Mouse (Mus musculus): ENCODE results near the gene Foxn3. TPM values are rescaled to one million over a fixed set of nuclear protein-coding genes. Genes with fewer than 3 reads are reported as not detected.

Gene Foxn3
- polyA plus RNA-seq, 1 experiment: 61.5 TPM

- TF ChIP-seq POLR2A (IDR thresholded peaks at IDR 0.05; ENCODE audit: borderline replicate concordance, insufficient read depth, low read length): no peak
- no peak for TF ChIP-seq CTCF (IDR thresholded peaks at IDR 0.05; ENCODE audit: borderline replicate concordance, insufficient read depth, low read depth, low read length)
- no peak overlapping the region for H3K4me3 ChIP-seq (replicated peaks; ENCODE audit: insufficient read depth, low read depth, low read length)
- H3K4me1 ChIP-seq (ENCODE audit: control insufficient read depth, insufficient read depth, low read length): peaks cover 40% of the 10 kb centered on the region
- no peak for DNase-seq
- peak overlapping the region; percentile 11; the same call in 1 of the 2 replicates for H3K27ac ChIP-seq (ENCODE audit: insufficient read depth, low read length)
- 42% methylated on average over 7 of the region's 7 CpGs for WGBS
- no peaks in the 10 kb centered on the region for H3K27me3 ChIP-seq (ENCODE audit: control insufficient read depth, insufficient read depth, low read length)
Observed at GRCm38 (mm10) chr12:99352136-99352535, 211.2 kb downstream of the Foxn3 start.

- Histone ChIP-seq H3K27ac (ENCODE audit: insufficient read depth, low read length) (no peak overlapping the region), H3K27me3 (ENCODE audit: control insufficient read depth, insufficient read depth, low read length) (no peaks in the 10 kb centered on the region), H3K4me3 (replicated peaks; ENCODE audit: insufficient read depth, low read depth, low read length) (no peak overlapping the region), H3K4me1 (ENCODE audit: control insufficient read depth, insufficient read depth, low read length) (peaks cover 38% of the 10 kb centered on the region)
- peak in 1 of 2 experiments; percentile 51 for DNase-seq
- TF ChIP-seq CTCF (IDR thresholded peaks at IDR 0.05; ENCODE audit: borderline replicate concordance, insufficient read depth, low read depth, low read length) (no peak), POLR2A (IDR thresholded peaks at IDR 0.05; ENCODE audit: borderline replicate concordance, insufficient read depth, low read length) (no peak)
- 9% methylated on average over 9 of the region's 9 CpGs for WGBS
Observed at GRCm38 (mm10) chr12:99351731-99352130, 211.7 kb downstream of the Foxn3 start.

GRCm38 (mm10) chr12:99349650-99349997, 213.8 kb downstream of the Foxn3 start:
- no peak overlapping the region for H3K4me3 ChIP-seq (replicated peaks; ENCODE audit: insufficient read depth, low read depth, low read length)
- DNase-seq: no peak
- TF ChIP-seq CTCF (IDR thresholded peaks at IDR 0.05; ENCODE audit: borderline replicate concordance, insufficient read depth, low read depth, low read length) (no peak), POLR2A (IDR thresholded peaks at IDR 0.05; ENCODE audit: borderline replicate concordance, insufficient read depth, low read length) (no peak)
- peaks cover 41% of the 10 kb centered on the region for H3K4me1 ChIP-seq (ENCODE audit: control insufficient read depth, insufficient read depth, low read length)
- H3K27ac ChIP-seq (ENCODE audit: insufficient read depth, low read length): no peak overlapping the region
- no peaks in the 10 kb centered on the region for H3K27me3 ChIP-seq (ENCODE audit: control insufficient read depth, insufficient read depth, low read length)
- 83% methylated on average over 9 of the region's 9 CpGs for WGBS

- TF ChIP-seq CTCF (IDR thresholded peaks at IDR 0.05; ENCODE audit: borderline replicate concordance, insufficient read depth, low read depth, low read length): no peak
- TF ChIP-seq POLR2A (IDR thresholded peaks at IDR 0.05; ENCODE audit: borderline replicate concordance, insufficient read depth, low read length): no peak
- WGBS: 48% methylated on average over 10 of the region's 10 CpGs
- Histone ChIP-seq H3K4me1 (ENCODE audit: control insufficient read depth, insufficient read depth, low read length) (peaks cover 41% of the 10 kb centered on the region), H3K27me3 (ENCODE audit: control insufficient read depth, insufficient read depth, low read length) (no peaks in the 10 kb centered on the region), H3K27ac (ENCODE audit: insufficient read depth, low read length) (no peak overlapping the region), H3K4me3 (replicated peaks; ENCODE audit: insufficient read depth, low read depth, low read length) (no peak overlapping the region)
- DNase-seq: no peak
Observed at GRCm38 (mm10) chr12:99348940-99349649, 214.3 kb downstream of the Foxn3 start.

- no peaks in the 10 kb centered on the region for H3K27me3 ChIP-seq (ENCODE audit: control insufficient read depth, insufficient read depth, low read length)
- no peak overlapping the region for H3K4me3 ChIP-seq (replicated peaks; ENCODE audit: insufficient read depth, low read depth, low read length)
- H3K4me1 ChIP-seq (ENCODE audit: control insufficient read depth, insufficient read depth, low read length): peaks cover 35% of the 10 kb centered on the region
- no peak for DNase-seq
- TF ChIP-seq POLR2A (IDR thresholded peaks at IDR 0.05; ENCODE audit: borderline replicate concordance, insufficient read depth, low read length) (no peak), CTCF (IDR thresholded peaks at IDR 0.05; ENCODE audit: borderline replicate concordance, insufficient read depth, low read depth, low read length) (no peak)
- H3K27ac ChIP-seq (ENCODE audit: insufficient read depth, low read length): no peak overlapping the region
- 68% methylated on average over 3 of the region's 3 CpGs for WGBS
Observed at GRCm38 (mm10) chr12:99347512-99347911, 215.9 kb downstream of the Foxn3 start.

GRCm38 (mm10) chr12:99346982-99347381, 216.4 kb downstream of the Foxn3 start:
- Histone ChIP-seq H3K27me3 (ENCODE audit: control insufficient read depth, insufficient read depth, low read length) (no peaks in the 10 kb centered on the region), H3K4me3 (replicated peaks; ENCODE audit: insufficient read depth, low read depth, low read length) (no peak overlapping the region), H3K4me1 (ENCODE audit: control insufficient read depth, insufficient read depth, low read length) (peaks cover 35% of the 10 kb centered on the region), H3K27ac (ENCODE audit: insufficient read depth, low read length) (no peak overlapping the region)
- 76% methylated on average over 3 of the region's 3 CpGs for WGBS
- no peak for DNase-seq
- TF ChIP-seq CTCF (IDR thresholded peaks at IDR 0.05; ENCODE audit: borderline replicate concordance, insufficient read depth, low read depth, low read length): no peak
- no peak for TF ChIP-seq POLR2A (IDR thresholded peaks at IDR 0.05; ENCODE audit: borderline replicate concordance, insufficient read depth, low read length)

- 19% methylated on average over 4 of the region's 4 CpGs for WGBS
- no peaks in the 10 kb centered on the region for H3K27me3 ChIP-seq (ENCODE audit: control insufficient read depth, insufficient read depth, low read length)
- peaks cover 42% of the 10 kb centered on the region for H3K4me1 ChIP-seq (ENCODE audit: control insufficient read depth, insufficient read depth, low read length)
- H3K4me3 ChIP-seq (replicated peaks; ENCODE audit: insufficient read depth, low read depth, low read length): no peak overlapping the region
- H3K27ac ChIP-seq (ENCODE audit: insufficient read depth, low read length): peak overlapping the region; percentile 36
- peak; percentile 64 to 76 for DNase-seq
- TF ChIP-seq CTCF (IDR thresholded peaks at IDR 0.05; ENCODE audit: borderline replicate concordance, insufficient read depth, low read depth, low read length) (no peak), POLR2A (IDR thresholded peaks at IDR 0.05; ENCODE audit: borderline replicate concordance, insufficient read depth, low read length) (no peak)
Observed at GRCm38 (mm10) chr12:99345323-99345722, 218.1 kb downstream of the Foxn3 start.

- TF ChIP-seq POLR2A (IDR thresholded peaks at IDR 0.05; ENCODE audit: borderline replicate concordance, insufficient read depth, low read length) (no peak), CTCF (IDR thresholded peaks at IDR 0.05; ENCODE audit: borderline replicate concordance, insufficient read depth, low read depth, low read length) (no peak)
- Histone ChIP-seq H3K4me1 (ENCODE audit: control insufficient read depth, insufficient read depth, low read length) (peaks cover 45% of the 10 kb centered on the region), H3K27ac (ENCODE audit: insufficient read depth, low read length) (peak overlapping the region; percentile 1; the same call in 1 of the 2 replicates), H3K4me3 (replicated peaks; ENCODE audit: insufficient read depth, low read depth, low read length) (no peak overlapping the region), H3K27me3 (ENCODE audit: control insufficient read depth, insufficient read depth, low read length) (no peaks in the 10 kb centered on the region)
- DNase-seq: no peak
- WGBS: 95% methylated on average over 2 of the region's 2 CpGs
Observed at GRCm38 (mm10) chr12:99343378-99343777, 220.0 kb downstream of the Foxn3 start.

All from cerebellum, adult 2 months (tissue).